Mouse (Mus musculus) hindbrain, embryonic 16.5 days (tissue): ENCODE data around the gene Nans. TPM values are rescaled to one million over a fixed set of nuclear protein-coding genes. Genes with fewer than 3 reads are reported as not detected.

Source experiments
- ATAC-seq: fragments of 200-750 bp; cut with Nextera tagmentation; 2 replicates; pipeline ENCODE4 v1.8.0; 2017; ENCODE audit warnings: moderate TSS enrichment, moderate library complexity
- H3K27ac ChIP-seq: fragments of 300-500 bp; sonication (generic); 2 replicates; pipeline ENCODE4 v1.5.1; 2014; ENCODE audit warnings: low read depth, mild to moderate bottlenecking, control low read depth, low read length, moderate library complexity
- H3K27me3 ChIP-seq: fragments of 300-500 bp; sonication (generic); replicated peaks from 2 replicates; pipeline ENCODE4 v1.6.1; 2014; ENCODE audit warnings: low read length; ENCODE audit not compliant: control insufficient read depth, insufficient read depth
- H3K36me3 ChIP-seq: fragments of 300-500 bp; sonication (generic); 2 replicates; pipeline ENCODE4 v1.6.1; 2014; ENCODE audit warnings: mild to moderate bottlenecking, low read length, moderate library complexity, mixed read lengths; ENCODE audit not compliant: control insufficient read depth, insufficient read depth
- H3K4me1 ChIP-seq: fragments of 300-500 bp; sonication (generic); 2 replicates; pipeline ENCODE4 v1.6.1; 2014; ENCODE audit warnings: low read depth, low read length; ENCODE audit not compliant: control insufficient read depth, insufficient read depth
- H3K4me2 ChIP-seq: fragments of 300-500 bp; sonication (generic); 2 replicates; pipeline ENCODE4 v1.6.1; 2014; ENCODE audit warnings: mild to moderate bottlenecking, low read length, control low read depth, moderate library complexity
- H3K4me3 ChIP-seq: fragments of 300-500 bp; sonication (generic); 2 replicates; pipeline ENCODE4 v1.5.1; 2014; ENCODE audit warnings: mild to moderate bottlenecking, low read length, control low read depth, moderate library complexity
- H3K9ac ChIP-seq: fragments of 300-500 bp; sonication (generic); 2 replicates; pipeline ENCODE4 v1.6.1; 2014; ENCODE audit warnings: low read depth, mild to moderate bottlenecking, control low read depth, low read length, moderate library complexity
- H3K9me3 ChIP-seq: fragments of 300-500 bp; sonication (generic); 2 replicates; pipeline ENCODE4 v1.6.1; 2014; ENCODE audit warnings: mild to moderate bottlenecking, low read length, moderate library complexity; ENCODE audit not compliant: control insufficient read depth
- WGBS: fragments of 180-500 bp; shearing (Covaris S2); extraction: QIAGEN DNeasy Blood & Tissue Kit; methylation state at CpG from one replicate; pipeline ENCODE4 v1.1.7; 2014; 5-methylcytosine and 5-hydroxymethylcytosine counted together
- polyA plus RNA-seq: library from polyadenylated mRNA; unstranded; fragments of >200 nt; fragmentation: Nextera tagmentation; extraction: Ambion mirVana; gene quantifications from 2 replicates; pipeline ENCODE4 v1.2.1, GENCODE M21; 2015

The Nans gene
- 73.7 and 77.1 TPM in 2 replicates for polyA plus RNA-seq

DNA sequence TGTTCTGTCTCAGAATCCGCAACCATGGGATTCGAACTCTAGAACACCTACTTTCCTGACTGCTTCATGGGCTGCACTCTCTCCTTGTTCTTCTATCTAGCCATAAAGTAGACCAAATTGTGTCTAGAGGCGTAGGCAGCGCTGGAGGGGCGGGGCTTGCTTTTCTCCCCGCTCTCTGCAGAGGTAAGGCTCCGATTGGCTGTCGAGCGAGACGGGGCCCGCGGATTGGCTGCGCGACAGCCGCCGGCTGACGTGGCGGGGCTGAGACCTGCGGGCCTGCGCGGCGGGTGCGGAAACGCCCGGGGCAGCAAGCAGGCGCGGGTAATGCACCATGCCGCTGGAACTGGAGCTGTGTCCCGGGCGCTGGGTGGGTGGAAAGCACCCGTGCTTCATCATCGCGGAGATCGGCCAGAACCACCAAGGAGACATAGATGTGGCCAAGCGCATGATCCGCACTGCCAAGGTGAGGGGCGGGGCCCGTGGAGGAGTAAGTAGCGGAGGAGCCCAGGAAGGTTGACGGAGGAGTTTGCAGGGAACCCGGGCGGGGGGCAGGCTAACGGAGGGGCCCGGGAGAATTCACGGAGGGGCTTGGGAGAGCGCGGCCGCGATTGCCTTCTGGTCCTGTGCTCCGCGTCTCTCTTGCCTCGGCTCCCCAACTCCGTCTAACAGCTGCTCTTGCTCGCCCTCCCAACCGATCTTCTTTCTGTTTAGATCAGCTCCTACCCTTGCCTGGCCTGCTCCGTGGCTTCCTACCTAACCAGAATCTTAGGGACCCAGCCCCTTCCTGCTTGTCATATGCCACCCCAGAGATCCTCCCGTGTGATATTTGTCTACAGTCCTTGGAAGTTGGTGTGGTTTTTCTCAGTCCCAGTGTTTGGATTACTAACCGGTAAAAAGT is at the start of gene Nans:
Gene Nans, plus strand, starts transcription at position 221 of the 898 bp plus-strand sequence.
- Histone ChIP-seq H3K9me3 (no peaks in the 10 kb centered on the region), H3K36me3 (peaks cover 10% of the 10 kb centered on the region), H3K9ac (peak within 1 kb of the TSS; percentile 85), H3K4me1 (peaks cover 9% of the 10 kb centered on the region), H3K4me2 (peak within 1 kb of the TSS; percentile 84), H3K4me3 (peak within 1 kb of the TSS; percentile 88), H3K27ac (peak within 1 kb of the TSS; percentile 68), H3K27me3 (no peaks in the 10 kb centered on the region)
- under 1% methylated on average over 58 of the region's 58 CpGs for WGBS
- ATAC-seq: peak; percentile 100

- no peak for ATAC-seq
- 69% methylated on average over 4 of the region's 4 CpGs for WGBS
- no peak overlapping the region for H3K4me3 ChIP-seq
These were observed 46.5 kb upstream of the Nans start for GRCm38 (mm10) chr4:46442501-46442900.

DNA sequence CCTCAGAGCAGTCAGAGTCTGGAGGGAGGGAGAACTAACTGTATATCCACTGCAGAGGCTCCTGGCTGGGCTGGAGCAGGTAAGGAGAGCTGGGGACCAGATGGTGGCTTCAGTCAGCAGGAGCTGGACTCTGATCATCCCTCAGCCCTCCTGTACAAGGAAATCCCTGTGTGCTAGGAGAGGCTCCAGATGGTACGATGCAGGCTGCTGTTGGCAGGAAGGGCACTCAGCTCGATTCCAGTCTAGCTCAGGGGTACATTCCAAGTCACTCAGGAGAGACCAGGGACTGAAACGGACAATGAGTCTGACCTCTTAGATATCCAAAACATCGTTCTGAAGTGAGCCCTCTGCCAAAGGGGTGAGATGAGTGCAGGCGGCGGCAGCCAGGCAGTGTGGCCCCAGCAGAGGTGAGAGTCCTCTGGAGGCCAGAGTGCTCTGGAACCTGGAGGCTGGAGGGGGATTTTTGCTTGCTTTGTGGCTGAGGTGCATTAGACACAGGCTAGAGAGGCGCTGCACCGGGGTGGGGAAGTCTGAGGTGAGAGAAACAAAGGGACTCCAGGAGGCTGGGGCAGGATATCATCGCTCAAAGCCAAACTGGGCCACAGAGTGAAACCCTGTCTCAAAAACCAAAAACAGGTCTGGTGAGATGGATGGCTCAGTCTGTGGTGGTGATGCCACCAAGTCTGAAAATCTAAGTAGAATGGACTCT is 43.7 kb upstream of the Nans start:
- H3K27ac ChIP-seq: no peak overlapping the region
- H3K36me3 ChIP-seq: no peaks in the 10 kb centered on the region
- no peaks in the 10 kb centered on the region for H3K9me3 ChIP-seq
- no peak overlapping the region for H3K9ac ChIP-seq
- peaks cover 2% of the 10 kb centered on the region for H3K4me1 ChIP-seq
- H3K4me2 ChIP-seq: no peak overlapping the region
- no peak overlapping the region for H3K4me3 ChIP-seq
- ATAC-seq: no peak
- 48% methylated on average over 9 of the region's 9 CpGs for WGBS
- no peaks in the 10 kb centered on the region for H3K27me3 ChIP-seq

More at GRCm38 (mm10) chr4:46442501-46442900, 46.5 kb upstream of the Nans start:
- no peaks in the 10 kb centered on the region for H3K4me1 ChIP-seq
- H3K36me3 ChIP-seq: no peaks in the 10 kb centered on the region
- H3K4me2 ChIP-seq: no peak overlapping the region
- H3K27ac ChIP-seq: no peak overlapping the region
- no peak overlapping the region for H3K9ac ChIP-seq
- no peaks in the 10 kb centered on the region for H3K27me3 ChIP-seq
- no peaks in the 10 kb centered on the region for H3K9me3 ChIP-seq

DNA sequence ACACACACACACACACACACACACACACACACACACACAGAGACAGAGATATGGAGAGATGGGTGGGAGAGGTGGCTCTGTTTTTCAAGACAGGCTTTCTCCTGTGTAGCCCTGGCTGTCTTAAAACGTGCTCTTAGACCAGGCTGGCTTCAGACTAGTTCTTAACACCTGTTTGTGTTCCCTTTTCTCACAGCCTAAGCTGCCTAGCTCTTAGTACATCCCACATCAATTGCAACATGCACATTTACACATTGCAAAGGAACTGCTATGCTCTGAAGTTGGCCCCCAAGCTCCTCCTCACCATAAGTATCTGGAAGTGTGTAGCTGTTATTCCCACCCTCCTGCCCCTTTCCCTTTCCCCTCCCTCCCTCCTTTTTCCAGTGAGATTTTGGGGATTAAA is 41.6 kb upstream of the Nans start:
- 74% methylated on average over 1 of the region's 1 CpGs for WGBS
- H3K9ac ChIP-seq: no peak overlapping the region
- no peak for ATAC-seq

GRCm38 (mm10) chr4:46448886-46449285 is 40.2 kb upstream of the Nans start:
- Histone ChIP-seq H3K36me3 (no peaks in the 10 kb centered on the region), H3K27ac (no peak overlapping the region), H3K4me3 (no peak overlapping the region), H3K4me1 (peaks cover 18% of the 10 kb centered on the region), H3K9me3 (no peaks in the 10 kb centered on the region), H3K9ac (no peak overlapping the region), H3K27me3 (no peaks in the 10 kb centered on the region), H3K4me2 (no peak overlapping the region)
- WGBS: 32% methylated on average over 6 of the region's 6 CpGs
- no peak for ATAC-seq

More for the DNA sequence above, 41.6 kb upstream of the Nans start:
- Histone ChIP-seq H3K4me1 (peaks cover 4% of the 10 kb centered on the region), H3K36me3 (no peaks in the 10 kb centered on the region), H3K4me2 (no peak overlapping the region), H3K27me3 (no peaks in the 10 kb centered on the region), H3K9me3 (no peaks in the 10 kb centered on the region), H3K4me3 (no peak overlapping the region), H3K27ac (no peak overlapping the region)

- peak overlapping the region; percentile 99 for H3K9ac ChIP-seq
- no peaks in the 10 kb centered on the region for H3K9me3 ChIP-seq
- no peak for ATAC-seq
- peak overlapping the region; percentile 96 for H3K4me3 ChIP-seq
- peak overlapping the region; percentile 76 for H3K4me2 ChIP-seq
- peak overlapping the region; percentile 98 for H3K27ac ChIP-seq
- no peaks in the 10 kb centered on the region for H3K27me3 ChIP-seq
- WGBS: 33% methylated on average over 7 of the region's 7 CpGs
- H3K4me1 ChIP-seq: peaks cover 20% of the 10 kb centered on the region
- no peaks in the 10 kb centered on the region for H3K36me3 ChIP-seq
These were observed 39.0 kb upstream of the Nans start for GRCm38 (mm10) chr4:46450020-46450518.

DNA sequence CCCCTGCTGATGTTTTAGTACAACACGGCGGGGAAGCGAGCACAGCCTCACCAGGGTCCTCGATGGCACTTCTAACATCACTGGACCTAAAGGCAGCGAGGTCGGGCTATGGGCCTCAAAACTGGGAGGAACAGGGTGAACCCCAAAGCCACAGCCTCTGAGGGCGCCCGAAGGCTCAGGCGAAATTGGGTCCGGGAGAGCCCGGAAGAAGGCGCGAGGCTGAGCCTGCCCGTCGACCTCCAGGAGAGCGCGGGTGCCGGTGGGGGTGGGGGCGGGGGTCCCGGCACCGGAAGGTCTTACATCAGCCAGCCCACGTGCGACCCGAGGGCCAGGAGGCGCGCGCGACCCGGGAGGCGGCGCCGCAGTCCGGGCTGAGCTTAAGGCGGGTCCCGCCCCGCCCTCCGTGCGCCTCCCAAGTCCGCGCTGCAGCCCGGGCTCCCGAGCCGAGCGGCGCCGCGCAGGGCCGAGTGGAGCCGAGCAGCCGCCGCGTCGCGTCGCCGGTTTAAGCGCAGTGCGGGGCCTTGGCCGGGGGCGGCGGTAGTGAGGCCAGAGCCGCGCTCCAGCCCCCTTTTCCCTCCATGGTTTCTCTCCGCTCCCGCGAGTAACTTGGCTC is 38.4 kb upstream of the Nans start, which contains the start of gene Anp32b:
Gene Anp32b, plus strand, starts transcription at position 384 of the 613 bp plus-strand sequence.
- peak within 1 kb of the TSS; percentile 98 for H3K27ac ChIP-seq
- WGBS: under 1% methylated on average over 43 of the region's 66 CpGs
- H3K4me3 ChIP-seq: peak within 1 kb of the TSS; percentile 96
- peak; percentile 95 for ATAC-seq
- peak within 1 kb of the TSS; percentile 76 for H3K4me2 ChIP-seq
- H3K9me3 ChIP-seq: no peaks in the 10 kb centered on the region
- peaks cover 20% of the 10 kb centered on the region for H3K4me1 ChIP-seq
- H3K36me3 ChIP-seq: no peaks in the 10 kb centered on the region
- H3K27me3 ChIP-seq: no peaks in the 10 kb centered on the region
- peak within 1 kb of the TSS; percentile 99 for H3K9ac ChIP-seq

- Histone ChIP-seq H3K4me1 (peaks cover 20% of the 10 kb centered on the region), H3K27me3 (no peaks in the 10 kb centered on the region), H3K4me3 (peak overlapping the region; percentile 96), H3K9ac (peak overlapping the region; percentile 99), H3K4me2 (peak overlapping the region; percentile 76), H3K36me3 (no peaks in the 10 kb centered on the region), H3K9me3 (no peaks in the 10 kb centered on the region), H3K27ac (peak overlapping the region; percentile 98)
- ATAC-seq: peak; percentile 49
- WGBS: 1% methylated on average over 27 of the region's 70 CpGs
These were observed 37.7 kb upstream of the Nans start for GRCm38 (mm10) chr4:46451240-46451757.
